Mouse (Mus musculus) cerebellum, adult 2 months (tissue): ENCODE measurements at regions not wholly inside any gene's neighbourhood (a gene's known extent, or its start where the extent isn't known, plus 50 kb on each side); places are given as distances from the start of the nearest gene placed in this dataset.

Experiments
- CTCF ChIP-seq: fragments of 200-500 bp; IDR thresholded peaks from 2 replicates; pipeline ENCODE4 v1.5.1; 2011; ENCODE audit warnings: low read depth, mild to moderate bottlenecking, control low read depth, low read length, moderate library complexity, borderline replicate concordance; ENCODE audit not compliant: insufficient read depth
- POLR2A ChIP-seq: fragments of 200-500 bp; IDR thresholded peaks from 2 replicates; pipeline ENCODE4 v1.6.1; 2011; ENCODE audit warnings: low read length, control low read depth, borderline replicate concordance; ENCODE audit not compliant: insufficient read depth

- TF ChIP-seq POLR2A (no peak), CTCF (no peak)
Observed at GRCm38 (mm10) chr12:31170546-31171160, 69.9 kb upstream of the Gm6993 start.
